Mouse (Mus musculus) liver, embryonic 14.5 days (tissue): ENCODE results near the gene Aldh1a1. TPM values are rescaled to one million over a fixed set of nuclear protein-coding genes. Genes with fewer than 3 reads are reported as not detected.

Experiments
- ATAC-seq: fragments of 200-750 bp; cut with Nextera tagmentation; 2 replicates; pipeline ENCODE4 v1.8.0; 2017; ENCODE audit warnings: moderate number of reproducible peaks, mild to moderate bottlenecking, moderate library complexity; ENCODE audit not compliant: insufficient read depth
- DNase-seq, 3 experiments: peaks; one replicate each; pipeline ENCODE4 v3.0.0-alpha.2; 2012 to 2013; ENCODE audit warnings: low read depth in 3 of 3, low spot score in 3 of 3
- H3K27ac ChIP-seq: fragments of 300-500 bp; sonication (generic); 2 replicates; pipeline ENCODE4 v1.5.1; 2014; ENCODE audit warnings: moderate library complexity, mild to moderate bottlenecking, control low read depth, inconsistent platforms
- H3K27me3 ChIP-seq: fragments of 300-500 bp; sonication (generic); 2 replicates; pipeline ENCODE4 v1.6.1; 2014; ENCODE audit warnings: mild to moderate bottlenecking, low read length, moderate library complexity; ENCODE audit not compliant: control insufficient read depth, insufficient read depth
- H3K36me3 ChIP-seq: fragments of 300-500 bp; sonication (generic); replicated peaks from 2 replicates; pipeline ENCODE4 v1.6.1; 2014; ENCODE audit warnings: low read depth; ENCODE audit not compliant: control insufficient read depth, insufficient read depth
- H3K4me1 ChIP-seq, 2 experiments: fragments of 200-500 bp in 1 of 2; fragments of 300-500 bp in 1 of 2; sonication (generic) in 1 of 2; replicated peaks; 2 replicates each; pipeline ENCODE4 v1.6.1; 2012 to 2014; ENCODE audit warnings: antibody characterized with exemption in 1 of 2, inconsistent platforms in 1 of 2, low read length in 1 of 2; ENCODE audit not compliant: control insufficient read depth in 2 of 2, insufficient read depth in 2 of 2
- H3K4me2 ChIP-seq: fragments of 300-500 bp; sonication (generic); 2 replicates; pipeline ENCODE4 v1.6.1; 2014; ENCODE audit warnings: low read depth, mild to moderate bottlenecking, control low read depth, moderate library complexity
- H3K4me3 ChIP-seq, 2 experiments: fragments of 200-500 bp in 1 of 2; fragments of 300-500 bp in 1 of 2; sonication (generic) in 1 of 2; 2 replicates each; pipeline ENCODE4 v1.5.1; 2012 to 2014; ENCODE audit warnings: low read depth in 2 of 2, low read length in 2 of 2, mild to moderate bottlenecking in 2 of 2, control low read depth in 1 of 2, inconsistent platforms in 1 of 2, moderate library complexity in 1 of 2; ENCODE audit not compliant: insufficient read depth in 1 of 2
- H3K9ac ChIP-seq: fragments of 300-500 bp; sonication (generic); replicated peaks from 2 replicates; pipeline ENCODE4 v1.6.1; 2014; ENCODE audit warnings: mild to moderate bottlenecking, control low read depth, moderate library complexity
- H3K9me3 ChIP-seq: fragments of 300-500 bp; sonication (generic); 2 replicates; pipeline ENCODE4 v1.6.1; 2016; ENCODE audit warnings: low read length, mixed read lengths; ENCODE audit not compliant: control insufficient read depth
- CTCF ChIP-seq: IDR thresholded peaks from 2 replicates; pipeline ENCODE4 v1.5.1; 2016; ENCODE audit warnings: antibody characterized with exemption, low read depth, control low read depth
- EP300 ChIP-seq: IDR thresholded peaks from 2 replicates; pipeline ENCODE4 v1.6.1; 2016; ENCODE audit warnings: antibody characterized with exemption, low read depth
- WGBS: fragments of 180-500 bp; shearing (Covaris S2); extraction: QIAGEN DNeasy Blood & Tissue Kit; methylation state at CpG from one replicate; pipeline ENCODE4 v1.1.7; 2014; ENCODE audit not compliant: insufficient replicate concordance; 5-methylcytosine and 5-hydroxymethylcytosine counted together
- polyA plus RNA-seq, 2 experiments: library from polyadenylated mRNA; depleted of rRNA in 1 of 2; stranded (reverse) in 1 of 2; unstranded in 1 of 2; fragments of >200 nt; fragmentation: Nextera tagmentation in 1 of 2; extraction: Ambion mirVana in 1 of 2; gene quantifications; 2 replicates each; pipeline versions ENCODE4 v1.2.1 to v1.2.3; 2012 to 2014

The Aldh1a1 gene
- polyA plus RNA-seq, 2 experiments, result 0.61 to 0.94 TPM

DNA sequence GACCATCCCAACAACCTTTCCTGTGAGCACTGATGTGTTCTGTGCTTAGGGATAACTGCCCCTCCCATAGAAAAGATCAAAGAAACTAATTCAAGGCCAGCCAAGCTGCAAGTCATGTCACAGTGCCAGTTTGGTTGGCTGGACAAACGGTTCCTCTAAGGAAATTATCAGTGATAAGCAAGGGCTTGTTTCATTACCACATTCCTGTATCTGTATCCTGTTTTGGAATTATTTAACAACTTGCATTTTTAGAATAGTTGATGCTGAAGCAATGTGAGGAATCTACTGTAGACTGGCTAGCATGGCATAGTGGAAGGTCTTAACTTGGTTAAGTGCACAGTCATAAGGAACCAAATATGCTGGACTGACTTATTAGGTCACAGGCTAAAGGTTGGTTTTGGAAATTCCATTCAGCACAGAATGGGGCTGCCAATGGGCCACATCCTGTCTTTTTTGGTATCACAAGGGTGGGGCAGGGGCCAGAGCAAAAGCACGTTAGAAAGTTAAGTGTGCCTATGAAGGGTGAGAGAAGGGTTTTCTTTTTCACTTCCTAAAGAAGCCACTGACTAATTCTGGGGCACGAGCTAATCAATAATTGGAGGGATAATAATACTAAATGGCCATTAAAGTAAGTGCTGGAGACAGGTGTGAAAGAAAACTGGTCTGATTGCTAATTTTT lies 121.9 kb downstream of the Aldh1a1 start:
- H3K27ac ChIP-seq, result no peak overlapping the region
- H3K9ac ChIP-seq, result no peak overlapping the region
- no peaks in the 10 kb centered on the region for H3K27me3 ChIP-seq
- WGBS, result 28% methylated on average over 3 of the region's 3 CpGs
- ATAC-seq (no peak), DNase-seq (no peak)
- no peaks in the 10 kb centered on the region for H3K4me1 ChIP-seq
- H3K4me3 ChIP-seq, result no peak overlapping the region
- H3K9me3 ChIP-seq, result no peaks in the 10 kb centered on the region
- no peaks in the 10 kb centered on the region for H3K36me3 ChIP-seq
- TF ChIP-seq CTCF, result no peak
- no peak for TF ChIP-seq EP300
- no peak overlapping the region for H3K4me2 ChIP-seq

DNA sequence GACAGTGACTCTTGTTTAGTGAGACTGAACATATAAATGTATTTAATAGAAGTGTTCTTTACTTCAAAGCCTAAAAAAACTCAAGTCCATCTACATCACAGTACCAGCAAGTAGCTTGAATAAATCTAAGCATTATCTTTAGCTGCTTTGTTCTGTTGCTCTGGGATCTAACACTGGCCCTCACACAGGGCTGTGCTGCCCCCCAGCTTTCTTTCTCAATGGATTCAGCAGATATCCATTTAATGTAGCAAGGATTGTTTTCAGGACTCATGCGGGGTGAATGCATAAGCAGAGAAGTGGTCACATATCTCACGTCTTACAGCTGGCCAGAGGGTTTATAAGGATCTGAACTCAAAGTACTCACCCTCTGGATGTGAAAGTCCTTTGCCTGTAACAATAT lies 129.9 kb downstream of the Aldh1a1 start:
- H3K27ac ChIP-seq, result no peak overlapping the region
- no peaks in the 10 kb centered on the region for H3K36me3 ChIP-seq
- H3K4me3 ChIP-seq, result no peak overlapping the region
- ATAC-seq (no peak), DNase-seq (no peak)
- H3K9ac ChIP-seq, result no peak overlapping the region
- H3K4me1 ChIP-seq, result no peaks in the 10 kb centered on the region
- H3K27me3 ChIP-seq, result no peaks in the 10 kb centered on the region
- no peaks in the 10 kb centered on the region for H3K9me3 ChIP-seq
- TF ChIP-seq CTCF (no peak), EP300 (no peak)
- 56% methylated on average over 2 of the region's 2 CpGs for WGBS
- H3K4me2 ChIP-seq, result no peak overlapping the region

DNA sequence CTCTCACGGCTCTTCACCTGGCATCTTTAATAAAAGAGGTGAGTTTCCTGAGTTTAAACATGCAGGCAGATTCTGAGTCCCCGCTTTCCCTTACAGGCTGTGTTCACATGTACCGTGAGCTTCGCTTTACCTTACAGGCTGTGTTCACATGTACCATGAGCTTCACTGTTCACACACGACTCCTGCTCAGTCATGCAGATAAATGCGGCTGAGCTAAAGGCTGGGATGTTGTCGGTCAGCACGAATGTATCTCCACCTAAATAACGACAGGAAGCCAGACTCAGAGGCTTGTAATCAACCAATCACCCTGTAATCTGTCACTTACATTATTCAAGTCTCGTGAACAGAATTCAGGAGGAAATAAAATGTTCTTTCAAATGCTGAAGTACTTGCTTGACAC lies 130.9 kb downstream of the Aldh1a1 start:
- Histone ChIP-seq H3K4me1 (no peaks in the 10 kb centered on the region), H3K36me3 (no peaks in the 10 kb centered on the region), H3K4me2 (no peak overlapping the region), H3K27ac (no peak overlapping the region), H3K27me3 (no peaks in the 10 kb centered on the region), H3K9me3 (no peaks in the 10 kb centered on the region), H3K9ac (no peak overlapping the region), H3K4me3 (no peak overlapping the region)
- TF ChIP-seq EP300 (no peak), CTCF (no peak)
- ATAC-seq, result no peak
- WGBS, result 56% methylated on average over 10 of the region's 10 CpGs
- DNase-seq, result no peak

DNA sequence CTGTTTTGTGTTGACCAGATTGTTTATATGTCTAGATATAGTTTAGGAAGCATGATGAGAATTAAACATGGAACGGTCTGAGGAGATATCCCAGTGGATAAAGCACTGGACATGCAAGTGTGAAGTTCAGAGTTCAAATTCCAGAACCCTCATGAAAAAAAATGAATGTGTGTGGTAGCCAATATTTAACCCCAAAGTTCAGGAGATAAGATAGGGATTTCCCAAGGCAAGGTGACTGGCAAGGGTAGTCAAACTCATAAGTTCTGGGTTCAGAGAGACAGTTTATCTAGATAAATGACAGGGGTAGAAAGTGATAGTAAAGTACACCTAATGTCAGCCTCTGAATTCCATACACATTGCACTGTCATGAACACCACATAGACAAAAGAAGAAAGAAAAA lies 138.5 kb downstream of the Aldh1a1 start:
- no peak for ATAC-seq
- WGBS, result 53% methylated on average over 1 of the region's 1 CpGs

DNA sequence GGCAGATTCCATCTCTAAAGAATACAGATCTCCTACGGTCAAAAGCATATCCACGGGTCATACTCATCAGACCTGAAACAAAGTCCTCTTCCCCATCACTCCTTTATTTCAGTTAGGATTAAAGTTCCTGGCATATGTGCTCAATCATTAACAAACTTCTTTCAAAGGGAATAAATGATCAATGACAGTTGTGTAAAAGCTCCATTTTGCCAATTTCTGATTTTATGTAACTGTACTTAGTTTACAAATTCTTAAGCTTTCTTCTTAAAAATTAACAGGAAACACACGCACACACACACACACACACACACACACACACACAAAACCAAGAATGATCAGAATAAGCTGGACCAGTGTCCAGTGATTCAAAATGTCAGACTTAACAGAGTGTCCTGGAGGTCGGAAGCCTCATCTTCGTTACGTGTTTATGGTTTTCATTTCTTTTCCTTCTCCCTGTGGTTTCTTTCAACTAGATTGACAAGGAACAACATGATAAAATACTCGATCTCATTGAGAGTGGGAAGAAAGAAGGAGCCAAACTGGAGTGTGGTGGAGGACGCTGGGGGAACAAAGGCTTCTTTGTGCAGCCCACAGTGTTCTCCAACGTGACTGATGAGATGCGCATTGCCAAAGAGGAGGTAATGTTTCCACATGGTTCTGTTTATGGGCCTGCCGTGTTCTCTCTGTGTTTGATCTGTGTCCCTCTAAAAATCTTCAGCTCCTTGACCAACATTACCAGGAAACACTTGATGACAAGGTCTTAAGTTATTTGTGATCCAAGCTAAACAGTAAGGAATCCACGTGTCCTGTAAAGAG lies 141.6 kb downstream of the Aldh1a1 start:
- no peak overlapping the region for H3K4me3 ChIP-seq
- ATAC-seq (no peak), DNase-seq (no peak)
- no peaks in the 10 kb centered on the region for H3K36me3 ChIP-seq
- H3K9ac ChIP-seq, result no peak overlapping the region
- WGBS, result 66% methylated on average over 12 of the region's 12 CpGs
- H3K4me1 ChIP-seq, result no peaks in the 10 kb centered on the region
- no peak overlapping the region for H3K4me2 ChIP-seq
- no peaks in the 10 kb centered on the region for H3K9me3 ChIP-seq
- H3K27ac ChIP-seq, result no peak overlapping the region
- no peaks in the 10 kb centered on the region for H3K27me3 ChIP-seq
- TF ChIP-seq EP300 (no peak), CTCF (no peak)

More for the DNA sequence above, 138.5 kb downstream of the Aldh1a1 start:
- Histone ChIP-seq H3K4me1 (no peaks in the 10 kb centered on the region), H3K9me3 (no peaks in the 10 kb centered on the region), H3K4me2 (no peak overlapping the region), H3K4me3 (no peak overlapping the region), H3K27me3 (no peaks in the 10 kb centered on the region), H3K9ac (no peak overlapping the region), H3K27ac (no peak overlapping the region), H3K36me3 (no peaks in the 10 kb centered on the region)
- DNase-seq, result no peak
- TF ChIP-seq CTCF (no peak), EP300 (no peak)
